ENCODE assay signal across 11 mouse cellular contexts in the genomic region with DNA sequence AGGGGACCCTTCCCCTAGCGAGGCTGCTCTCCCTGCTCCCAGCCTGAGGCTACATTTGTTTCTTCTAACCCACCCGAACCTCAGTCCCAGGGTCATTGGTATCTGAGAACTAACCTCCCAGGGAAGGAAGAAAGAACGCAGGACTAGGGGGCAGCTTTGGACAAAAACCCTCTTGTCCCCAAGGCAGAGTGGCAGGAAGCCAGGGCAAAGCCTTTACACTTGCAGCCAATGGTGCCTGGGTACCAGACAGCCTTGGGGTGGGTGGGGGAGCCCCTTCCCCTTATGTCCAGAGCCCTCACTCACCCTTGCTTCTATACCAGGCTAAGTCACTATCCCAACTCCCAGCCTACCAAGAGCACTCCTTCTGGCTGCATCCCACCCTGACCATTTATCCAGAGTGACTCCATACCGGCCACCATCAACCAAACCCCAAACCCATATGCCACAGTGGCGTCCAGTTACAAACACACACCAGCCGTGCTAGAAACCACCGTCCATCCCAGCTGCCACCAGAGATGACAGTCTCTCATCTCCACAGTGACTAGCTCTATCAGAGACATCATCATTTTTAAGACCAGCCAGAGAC. TPM values are rescaled to one million over a fixed set of nuclear protein-coding genes. Genes with fewer than 3 reads are reported as not detected.
DNase-seq lines count a peak whose midpoint lies in the region; ATAC-seq and TF ChIP-seq lines count a peak whose summit lies in the region.
"Had no signal": no experiment of that assay in that cellular context is flagged by ENCODE, and none has a peak within 500 bp of the region (broad histone marks: within the 10 kb centered on the region; RNA-seq: fewer than 3 reads in every experiment).

No protein-coding gene starts in this region.

- no peak for TF ChIP-seq CTCF in thymus, adult 2 months (IDR thresholded peaks at IDR 0.05; ENCODE audit: borderline replicate concordance, control insufficient read depth, extremely low read depth, insufficient read depth, low read length, poor library complexity)

- 0 out of 2 replicates have a peak overlapping the region, but pooled peaks have one; percentile 98 for H3K4me2 ChIP-seq in lung, embryonic 15.5 days
- peak overlapping the region; percentile 99; the same call in 1 of the 2 replicates for H3K4me2 ChIP-seq in embryonic facial prominence, embryonic 12.5 days (replicated peaks)
- peak overlapping the region; percentile 66 for H3K4me2 ChIP-seq in hindbrain, embryonic 14.5 days (replicated peaks)
- peak overlapping the region; percentile 90 for H3K4me2 ChIP-seq in neural tube, embryonic 15.5 days

- H3K4me1 ChIP-seq in lung, embryonic 15.5 days: peaks cover 65% of the 10 kb centered on the region
- H3K4me1 ChIP-seq in embryonic facial prominence, embryonic 12.5 days: peaks cover 39% of the 10 kb centered on the region
- peaks cover 59% of the 10 kb centered on the region for H3K4me1 ChIP-seq in hindbrain, embryonic 14.5 days (replicated peaks; ENCODE audit: control insufficient read depth, insufficient read depth, low read length)
- peaks cover 78% of the 10 kb centered on the region for H3K4me1 ChIP-seq in neural tube, embryonic 15.5 days
- H3K4me1 ChIP-seq in thymus, adult 2 months (replicated peaks; ENCODE audit: control insufficient read depth, insufficient read depth, low read length): peaks cover 7% of the 10 kb centered on the region

- no peak overlapping the region for H3K4me3 ChIP-seq in lung, embryonic 15.5 days
- H3K4me3 ChIP-seq in embryonic facial prominence, embryonic 12.5 days: peak overlapping the region; percentile 66; the same call in 1 of the 2 replicates
- H3K4me3 ChIP-seq in hindbrain, embryonic 14.5 days (replicated peaks; ENCODE audit: low read length): peak overlapping the region; percentile 61
- H3K4me3 ChIP-seq in neural tube, embryonic 15.5 days (replicated peaks): peak overlapping the region; percentile 69
- no peak overlapping the region for H3K4me3 ChIP-seq in thymus, adult 2 months (ENCODE audit: control insufficient read depth, insufficient read depth, low read length)

- no peaks in the 10 kb centered on the region for H3K9me3 ChIP-seq in lung, embryonic 15.5 days
- no peaks in the 10 kb centered on the region for H3K9me3 ChIP-seq in embryonic facial prominence, embryonic 12.5 days
- H3K9me3 ChIP-seq in hindbrain, embryonic 14.5 days (ENCODE audit: control insufficient read depth, low read length): no peaks in the 10 kb centered on the region
- H3K9me3 ChIP-seq in neural tube, embryonic 15.5 days (replicated peaks): no peaks in the 10 kb centered on the region
- H3K9me3 ChIP-seq: limb, embryonic 15.5 days had no signal

- no peak overlapping the region for H3K9ac ChIP-seq in lung, embryonic 15.5 days
- H3K9ac ChIP-seq in embryonic facial prominence, embryonic 12.5 days: no peak overlapping the region
- H3K9ac ChIP-seq in hindbrain, embryonic 14.5 days: peak overlapping the region; percentile 90
- H3K9ac ChIP-seq in neural tube, embryonic 15.5 days (replicated peaks): peak overlapping the region; percentile 95
- H3K9ac ChIP-seq: limb, embryonic 15.5 days had no signal

- no peak overlapping the region for H3K27ac ChIP-seq in lung, embryonic 15.5 days
- H3K27ac ChIP-seq in embryonic facial prominence, embryonic 12.5 days: no peak overlapping the region
- peak overlapping the region; percentile 21; the same call in 1 of the 2 replicates for H3K27ac ChIP-seq in hindbrain, embryonic 14.5 days
- peak overlapping the region; percentile 91 for H3K27ac ChIP-seq in neural tube, embryonic 15.5 days (replicated peaks)
- H3K27ac ChIP-seq in thymus, adult 2 months (ENCODE audit: control insufficient read depth, insufficient read depth, low read length): no peak overlapping the region
- H3K27ac ChIP-seq: limb, embryonic 15.5 days had no signal

- ATAC-seq in lung, embryonic 15.5 days (ENCODE audit: borderline replicate concordance, extremely low read depth, low FRiP score, low TSS enrichment): no peak
- ATAC-seq in embryonic facial prominence, embryonic 12.5 days (ENCODE audit: insufficient number of reproducible peaks, insufficient read depth, low FRiP score, low TSS enrichment): no peak
- ATAC-seq in hindbrain, embryonic 14.5 days (ENCODE audit: low FRiP score): no peak
- no peak for ATAC-seq in neural tube, embryonic 15.5 days (ENCODE audit: low FRiP score)
- ATAC-seq: activated CD4-positive, CD25-positive, alpha-beta regulatory T cell, adult 4 months had no signal

- 25% methylated on average over 7 of the region's 7 CpGs for WGBS in lung, embryonic 15.5 days
- WGBS in embryonic facial prominence, embryonic 12.5 days: 16% methylated on average over 7 of the region's 7 CpGs
- WGBS in hindbrain, embryonic 14.5 days: 19% methylated on average over 7 of the region's 7 CpGs
- whole genome bisulfite sequencing in neural tube, embryonic 15.5 days: 20% methylated on average over 7 of the region's 7 CpGs
- 36% methylated on average over 7 of the region's 7 CpGs for WGBS in thymus, adult 2 months

- H3K27me3 ChIP-seq in lung, embryonic 15.5 days: peaks cover 72% of the 10 kb centered on the region
- H3K27me3 ChIP-seq in embryonic facial prominence, embryonic 12.5 days: peaks cover 81% of the 10 kb centered on the region
- H3K27me3 ChIP-seq in hindbrain, embryonic 14.5 days (ENCODE audit: control insufficient read depth, insufficient read depth, low read length): no peaks in the 10 kb centered on the region
- no peaks in the 10 kb centered on the region for H3K27me3 ChIP-seq in neural tube, embryonic 15.5 days (replicated peaks)
- H3K27me3 ChIP-seq in thymus, adult 2 months (ENCODE audit: control insufficient read depth, insufficient read depth, low read length): peaks cover 9% of the 10 kb centered on the region; the same call in 1 of the 2 replicates

- no peak for TF ChIP-seq POLR2A in thymus, adult 2 months (IDR thresholded peaks at IDR 0.05; ENCODE audit: control insufficient read depth, extremely low read depth, insufficient read depth, low read length, poor library complexity)

- no peaks in the 10 kb centered on the region for H3K36me3 ChIP-seq in lung, embryonic 15.5 days
- no peaks in the 10 kb centered on the region for H3K36me3 ChIP-seq in embryonic facial prominence, embryonic 12.5 days
- H3K36me3 ChIP-seq in hindbrain, embryonic 14.5 days (replicated peaks; ENCODE audit: control insufficient read depth, insufficient read depth): no peaks in the 10 kb centered on the region
- no peaks in the 10 kb centered on the region for H3K36me3 ChIP-seq in neural tube, embryonic 15.5 days
- H3K36me3 ChIP-seq in thymus, adult 2 months (ENCODE audit: control insufficient read depth, insufficient read depth, low read length): no peaks in the 10 kb centered on the region
- H3K36me3 ChIP-seq: limb, embryonic 15.5 days had no signal

- DNase-seq in lung, postnatal 25 days (ENCODE audit: low spot score): no peak
- no peak for DNase-seq in hindbrain, embryonic 14.5 days (ENCODE audit: low spot score)
- DNase-seq in thymus, adult 2 months: no peak
- DNase-seq in frontal cortex, adult 2 months (ENCODE audit: extremely low spot score in 1 of 2, low spot score in 1 of 2): no peak
- DNase-seq: lung, postnatal 36 days had no signal

RNA-seq across cellular contexts. Expression of gene Srcin1, which starts 3.0 kb away (rescaled TPM):
- 0.53 and 0.87 TPM in 2 replicates for polyA plus RNA-seq in lung, embryonic 15.5 days (2015; fragmentation: Nextera tagmentation; extraction: Ambion mirVana)
- polyA plus RNA-seq in embryonic facial prominence, embryonic 12.5 days (2016; fragmentation: Nextera tagmentation; extraction: Ambion mirVana): 1.00 and 1.3 TPM in 2 replicates
- 9.1 and 11.8 TPM in 2 replicates for polyA plus RNA-seq in hindbrain, embryonic 14.5 days (2014; fragmentation: Nextera tagmentation; extraction: Ambion mirVana)
- 7.2 and 10.5 TPM in 2 replicates for polyA plus RNA-seq in neural tube, embryonic 15.5 days (2015; fragmentation: Nextera tagmentation; extraction: Ambion mirVana)
- polyA plus RNA-seq in thymus, adult 2 months (2012; rRNA removed): 0.32 and 0.55 TPM in 2 replicates
- 117 and 123 TPM in 2 replicates for polyA plus RNA-seq in frontal cortex, adult 2 months (2012; rRNA removed)
- polyA plus RNA-seq: activated CD4-positive, CD25-positive, alpha-beta regulatory T cell, adult 4 months; heart, postnatal 0 days had no signal

RNA-seq across cellular contexts. Expression of gene Epop, which starts 56.5 kb away (rescaled TPM):
- 4.3 and 4.4 TPM in 2 replicates for polyA plus RNA-seq in lung, embryonic 15.5 days (2015; fragmentation: Nextera tagmentation; extraction: Ambion mirVana)
- polyA plus RNA-seq in embryonic facial prominence, embryonic 12.5 days (2016; fragmentation: Nextera tagmentation; extraction: Ambion mirVana): 15.3 and 16.4 TPM in 2 replicates
- 1.8 and 2.6 TPM in 2 replicates for polyA plus RNA-seq in hindbrain, embryonic 14.5 days (2014; fragmentation: Nextera tagmentation; extraction: Ambion mirVana)
- polyA plus RNA-seq in neural tube, embryonic 15.5 days (2015; fragmentation: Nextera tagmentation; extraction: Ambion mirVana): 2.1 TPM in 2 replicates
- 5.6 and 8.4 TPM in 2 replicates for polyA plus RNA-seq in thymus, adult 2 months (2012; rRNA removed)
- 49.4 and 65.0 TPM in 2 replicates for polyA plus RNA-seq in frontal cortex, adult 2 months (2012; rRNA removed)

Comparison
In these comparisons a context has a peak if more than half of its experiments do, and no peak if none do; other contexts are left out.
1. H3K27ac ChIP-seq: peak in hindbrain, embryonic 14.5 days (single experiment) and neural tube, embryonic 15.5 days (single experiment); none in lung, embryonic 15.5 days (single experiment), embryonic facial prominence, embryonic 12.5 days (single experiment) and thymus, adult 2 months (single experiment).
2. H3K4me3 ChIP-seq: peak in embryonic facial prominence, embryonic 12.5 days (single experiment), hindbrain, embryonic 14.5 days (single experiment) and neural tube, embryonic 15.5 days (single experiment); none in lung, embryonic 15.5 days (single experiment) and thymus, adult 2 months (single experiment).
3. H3K9ac ChIP-seq: peak in hindbrain, embryonic 14.5 days (single experiment) and neural tube, embryonic 15.5 days (single experiment); none in lung, embryonic 15.5 days (single experiment) and embryonic facial prominence, embryonic 12.5 days (single experiment).
4. Peak in every context shown above with its lines, with median percentiles within 50 percentile points of each other: H3K4me2 ChIP-seq.